Mouse (Mus musculus): Measurements from ENCODE around the gene Selplg.
A peak's percentile ranks its signal among the peaks of the same experiment; 100 is the strongest.
"Not testable (repeated sequence)": the region's sequence is repeated elsewhere in the genome, so short reads cannot be mapped to it uniquely, and the experiment has no call there.

Selplg gene

DNA sequence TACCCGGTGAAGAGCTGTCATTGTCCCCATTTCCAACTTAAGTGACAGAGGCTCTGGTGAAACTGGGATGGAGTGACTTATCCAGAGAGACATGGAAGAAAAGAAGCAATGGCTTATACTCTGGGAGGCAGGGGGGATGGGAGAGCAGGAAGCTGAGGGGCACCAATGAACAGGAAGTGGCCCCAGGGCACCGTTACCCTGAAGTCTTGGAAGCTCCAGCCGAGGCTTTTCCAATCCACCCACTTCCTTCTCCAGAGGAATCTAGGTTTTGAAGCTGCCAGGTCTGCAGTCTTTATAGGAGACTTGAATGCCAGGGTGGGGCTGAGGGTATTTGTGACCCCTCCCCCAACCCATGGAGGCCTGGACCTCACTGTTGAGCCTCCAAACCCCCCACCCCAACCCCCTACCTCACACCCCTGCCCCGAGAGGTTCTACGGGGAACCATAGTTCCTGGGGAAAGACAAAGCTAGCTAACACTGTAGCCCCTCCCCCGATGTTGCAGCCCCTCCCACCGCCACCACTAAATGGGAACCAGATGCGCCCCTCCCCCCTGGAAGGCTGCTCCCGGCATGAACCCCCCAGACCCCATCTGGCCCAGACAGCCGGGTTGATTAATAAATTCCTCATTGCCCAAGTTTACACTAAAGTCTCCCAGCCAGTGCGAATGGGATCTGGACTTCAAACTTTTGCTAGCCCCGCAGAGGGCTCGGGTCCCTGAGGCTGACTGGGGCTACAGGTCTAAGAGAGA, 35.9 kb downstream of the Selplg start:
- DNase-seq (ENCODE audit: extremely low spot score, low spot score) = peak; percentile 89

DNA sequence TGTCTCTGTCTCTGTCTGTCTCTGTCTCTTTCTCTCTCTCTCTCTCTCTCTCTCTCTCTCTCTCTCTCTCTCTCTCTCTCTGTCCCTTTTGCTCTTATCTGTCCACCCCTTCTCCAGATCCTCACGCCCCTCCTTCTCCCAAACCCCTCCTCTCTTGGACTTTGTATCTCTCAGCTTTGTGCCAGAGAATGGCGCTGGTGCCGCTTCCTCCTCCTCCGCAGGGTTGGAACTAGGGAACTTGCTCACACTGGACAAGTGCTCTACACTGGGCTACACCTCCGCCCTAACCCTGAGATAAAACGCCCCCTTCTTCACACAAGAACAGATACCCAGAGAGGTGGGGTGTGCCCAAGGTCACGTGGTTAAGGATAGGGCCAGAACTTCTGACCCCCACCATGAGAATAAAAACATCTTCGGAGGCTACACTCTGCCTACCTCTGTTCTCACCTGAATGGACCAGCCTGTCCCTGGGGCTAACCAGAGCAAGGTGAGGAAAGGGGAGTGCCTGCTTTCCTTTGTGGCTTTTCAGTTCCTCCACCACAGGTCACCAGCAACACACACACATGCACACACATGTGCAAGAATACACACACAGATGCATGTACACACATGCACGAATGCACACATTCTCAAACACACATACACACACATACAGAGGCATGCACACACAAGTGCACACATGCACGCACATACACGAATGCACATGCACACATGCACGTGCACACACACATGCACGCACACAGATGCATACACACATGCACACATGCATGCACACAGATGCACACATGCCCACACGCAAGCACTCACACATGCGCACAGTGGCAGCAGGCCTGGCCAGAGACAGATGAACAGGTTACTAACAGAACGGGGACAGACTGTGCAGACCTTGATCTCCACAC, 41.0 kb downstream of the Selplg start:
- DNase-seq (ENCODE audit: extremely low spot score, low spot score) = no peak

DNA sequence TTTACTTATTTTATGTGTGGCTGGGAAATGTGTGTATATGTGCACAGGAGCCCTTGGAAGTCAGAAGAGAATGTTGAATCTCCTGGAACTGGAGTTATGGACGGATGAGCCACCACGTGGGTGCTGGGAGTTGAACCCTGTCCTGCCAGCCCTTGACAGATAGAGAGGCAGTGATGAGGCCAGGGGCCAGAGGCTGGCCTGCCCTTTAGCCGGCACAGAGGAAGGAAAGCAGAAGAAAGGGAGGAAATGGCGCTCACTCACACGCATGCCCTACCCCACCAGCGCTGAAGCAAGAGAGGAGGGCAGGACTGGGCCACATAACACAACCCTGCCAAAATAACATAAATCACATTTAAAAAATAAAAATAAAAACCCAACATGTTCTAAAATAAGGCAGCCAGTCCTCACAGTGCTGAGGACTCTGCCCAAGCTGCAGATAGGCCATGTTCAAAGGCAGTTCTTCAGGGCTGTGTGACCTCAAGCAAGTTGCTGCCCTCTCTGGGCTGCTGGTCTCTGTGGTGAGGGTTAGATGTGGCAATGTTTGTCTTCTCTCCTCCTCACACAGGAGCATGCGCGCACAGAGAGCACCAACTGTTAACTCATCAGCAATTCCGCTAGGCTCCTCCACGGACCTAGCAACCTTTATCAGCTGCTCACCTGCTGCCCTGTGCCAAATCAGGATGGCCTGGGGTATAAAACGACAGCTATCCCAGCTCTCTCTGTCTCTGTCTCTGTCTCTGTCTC, 41.8 kb downstream of the Selplg start:
- DNase-seq (ENCODE audit: extremely low spot score, low spot score) = no peak

DNA sequence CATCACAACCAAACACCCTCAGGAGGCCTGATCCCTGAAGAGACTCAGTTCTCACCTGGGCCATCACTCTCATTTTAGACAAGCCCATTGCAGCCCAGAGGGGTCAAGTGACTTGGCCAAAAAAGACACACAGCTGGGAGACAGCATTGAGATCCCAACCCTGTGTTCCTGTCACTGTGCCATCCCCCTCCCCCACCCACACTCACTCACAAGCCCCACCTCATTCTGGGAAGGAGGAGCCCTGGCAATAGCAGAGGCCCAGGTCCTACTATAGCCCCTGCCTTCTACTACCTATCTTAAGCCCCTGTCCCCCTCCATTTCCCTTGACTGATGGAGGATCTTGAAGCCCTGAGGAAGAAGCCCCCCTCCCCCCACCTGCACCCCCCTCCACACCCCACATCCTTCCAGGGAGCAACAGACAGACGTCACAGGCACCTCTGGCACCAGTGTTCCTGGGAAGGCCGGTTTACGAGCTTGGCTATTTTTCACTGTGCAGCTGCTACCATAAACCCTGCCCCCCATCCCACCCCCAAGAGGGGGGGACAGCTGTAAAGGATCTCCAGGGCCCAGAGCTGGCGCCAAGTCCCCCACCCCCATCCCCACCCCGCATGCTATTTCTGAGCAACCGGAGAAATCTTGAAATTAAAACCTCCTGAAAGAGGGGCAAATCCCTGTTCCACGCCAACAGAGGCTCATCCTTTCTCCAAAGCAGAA, 43.2 kb downstream of the Selplg start:
- peak; percentile 27 for DNase-seq (ENCODE audit: extremely low spot score, low spot score)

DNA sequence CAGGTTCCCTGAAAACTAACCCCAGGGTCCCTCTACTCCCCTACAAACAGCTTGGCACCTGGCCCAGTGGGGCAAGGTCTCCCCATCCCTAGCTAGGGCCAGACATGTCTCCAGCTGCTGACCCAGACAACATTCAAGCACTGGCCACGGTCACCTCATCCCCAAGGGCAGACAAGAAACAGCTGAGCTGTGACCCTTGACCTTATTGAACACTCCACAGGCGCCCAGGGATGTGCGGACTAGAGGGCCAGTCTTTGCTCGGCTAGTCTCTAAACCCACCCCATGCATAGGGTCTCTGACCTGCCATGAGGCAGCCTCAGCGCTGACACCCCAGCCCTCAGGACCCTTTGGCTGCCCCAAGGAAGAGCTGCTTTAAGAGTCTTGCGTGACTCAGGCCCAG, 43.8 kb downstream of the Selplg start:
- DNase-seq (ENCODE audit: extremely low spot score, low spot score) = peak; percentile 29

- no peak for DNase-seq (ENCODE audit: extremely low spot score, low spot score)
These were observed 45.5 kb downstream of the Selplg start for GRCm38 (mm10) chr5:113786985-113787384.

DNA sequence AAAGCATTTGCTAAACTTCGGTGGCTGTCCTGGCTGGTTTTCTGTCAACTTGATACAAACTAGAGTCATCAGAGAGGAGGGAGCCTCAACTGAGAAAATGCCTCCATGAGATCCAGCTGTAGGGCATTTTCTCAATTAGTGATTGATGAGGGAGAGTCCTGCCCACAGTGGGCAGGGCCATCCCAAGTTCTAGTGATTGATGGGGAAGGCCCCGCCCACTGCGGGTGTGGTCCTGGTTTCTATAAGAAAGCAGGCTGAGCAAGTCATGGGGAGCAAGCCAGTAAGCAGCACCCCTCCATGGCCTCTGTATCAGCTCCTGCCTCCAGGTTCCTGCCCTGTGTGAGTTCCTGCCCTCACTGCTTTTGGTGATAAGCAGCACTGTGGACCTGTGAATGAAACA, 48.3 kb downstream of the Selplg start:
- DNase-seq (ENCODE audit: extremely low spot score, low spot score) = not testable (repeated sequence)

DNA sequence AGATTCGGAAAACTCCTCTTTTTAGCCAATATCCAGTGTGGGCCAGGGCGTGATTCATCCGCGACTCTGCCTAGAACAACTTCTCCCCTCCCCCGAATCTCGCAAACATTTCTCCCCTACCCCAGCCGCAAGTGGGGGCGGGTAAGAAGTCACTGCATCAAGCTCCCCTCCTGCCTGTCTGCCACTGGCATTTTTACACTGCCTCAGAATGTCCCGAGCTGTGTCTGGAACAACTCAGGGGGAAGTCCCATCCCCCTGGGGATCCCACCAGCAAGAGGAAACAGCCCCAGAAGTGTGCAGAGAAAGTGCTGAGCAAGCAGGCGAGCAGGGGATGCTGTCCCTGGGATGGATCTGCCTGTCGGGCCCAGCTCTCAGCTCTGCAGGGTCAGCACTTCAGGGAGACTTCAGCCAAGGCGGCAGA, 48.9 kb downstream of the Selplg start:
- peak; percentile 36 for DNase-seq (ENCODE audit: extremely low spot score, low spot score)

GRCm38 (mm10) chr5:113782624-113783023, 49.8 kb downstream of the Selplg start:
- DNase-seq (ENCODE audit: extremely low spot score, low spot score) = no peak

DNA sequence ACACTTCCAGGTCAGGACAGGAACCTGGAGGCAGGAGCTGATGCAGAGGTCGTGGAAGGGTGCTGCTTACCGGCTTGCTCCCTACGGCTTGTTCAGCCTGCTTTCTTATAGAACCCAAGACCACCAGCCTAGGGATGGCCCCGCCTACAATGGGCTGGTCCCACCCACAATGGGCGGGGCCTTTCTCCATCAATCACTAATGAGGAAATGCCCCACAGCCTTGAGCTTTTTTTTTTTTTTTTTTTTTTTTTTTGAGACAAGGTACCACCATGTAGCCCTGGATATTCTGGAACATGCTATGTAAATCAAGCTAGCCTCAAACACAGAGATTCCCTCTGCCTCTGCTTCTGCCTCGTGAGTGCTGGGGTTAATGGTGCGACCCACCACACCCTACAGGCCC, 50.6 kb downstream of the Selplg start:
- DNase-seq (ENCODE audit: extremely low spot score, low spot score) = no peak

- no peak for DNase-seq (ENCODE audit: extremely low spot score, low spot score)
These were observed 51.2 kb downstream of the Selplg start for GRCm38 (mm10) chr5:113781254-113781653.

- no peak for DNase-seq (ENCODE audit: extremely low spot score, low spot score)
These were observed 51.7 kb downstream of the Selplg start for GRCm38 (mm10) chr5:113780763-113781162.

- no peak for DNase-seq (ENCODE audit: extremely low spot score, low spot score)
These were observed 52.2 kb downstream of the Selplg start for GRCm38 (mm10) chr5:113780082-113780752.

DNA sequence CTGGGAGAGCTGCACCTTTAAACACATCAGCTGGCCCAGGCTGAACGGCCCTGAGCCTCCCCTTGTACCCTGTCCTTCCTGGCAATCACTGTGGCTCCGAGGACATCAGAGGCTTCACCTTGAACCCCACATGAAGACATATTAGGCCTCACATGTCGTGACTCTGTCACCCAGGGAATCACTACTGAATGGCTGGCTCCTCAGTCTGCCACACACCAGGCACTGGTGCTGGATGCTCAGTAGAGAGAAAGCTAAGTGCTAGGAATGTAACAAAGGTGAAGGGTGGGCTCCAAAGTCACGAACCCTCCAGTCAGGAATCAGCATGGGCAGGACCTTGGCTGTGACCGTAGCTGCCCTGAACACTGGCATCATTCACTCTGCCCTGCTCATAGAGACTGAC, 52.9 kb downstream of the Selplg start:
- DNase-seq (ENCODE audit: extremely low spot score, low spot score) = no peak

DNA sequence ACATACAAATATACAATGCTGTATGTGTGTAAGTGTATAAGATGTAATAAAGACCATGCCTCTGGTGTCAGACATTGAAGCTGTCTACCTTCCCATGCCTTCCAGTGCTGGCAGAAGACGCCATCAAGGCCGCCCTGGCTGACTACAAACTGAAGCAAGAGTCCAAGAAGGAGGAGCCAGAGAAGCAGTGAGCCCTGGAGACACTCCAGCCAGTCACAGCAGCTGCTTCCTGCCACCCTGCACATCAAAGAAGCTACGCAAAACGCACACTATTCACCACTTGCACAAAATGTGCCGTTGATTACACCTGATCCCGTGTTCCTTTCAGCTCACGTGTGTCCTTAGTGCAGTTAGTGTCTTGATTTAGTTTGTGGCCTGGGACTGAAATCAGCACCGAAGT, 54.7 kb downstream of the Selplg start:
- DNase-seq (ENCODE audit: extremely low spot score, low spot score) = not testable (repeated sequence)

GRCm38 (mm10) chr5:113776896-113777226, 55.6 kb downstream of the Selplg start:
- no peak for DNase-seq (ENCODE audit: extremely low spot score, low spot score)

GRCm38 (mm10) chr5:113776128-113776895, 56.1 kb downstream of the Selplg start:
- no peak for DNase-seq (ENCODE audit: extremely low spot score, low spot score)

DNA sequence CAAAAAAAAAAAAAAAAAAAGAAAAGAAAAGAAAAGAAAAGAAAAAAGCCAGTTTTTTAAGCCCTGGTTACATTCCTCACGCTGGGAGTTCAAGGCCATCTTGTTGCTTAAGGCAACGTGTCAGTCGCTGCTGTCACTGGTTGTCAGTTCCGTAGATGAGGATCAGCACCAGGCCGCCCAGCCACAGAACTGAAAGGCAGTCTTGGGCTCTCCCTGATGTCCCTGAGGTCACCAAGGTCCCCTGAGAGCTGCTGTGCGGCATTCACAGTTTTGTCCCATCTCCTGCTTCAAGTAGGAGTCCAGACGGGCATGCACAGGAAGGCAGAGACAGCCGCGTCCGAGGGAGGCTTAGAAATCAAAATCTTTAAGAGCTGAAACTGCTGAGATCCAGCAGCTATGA, 56.9 kb downstream of the Selplg start:
- DNase-seq (ENCODE audit: extremely low spot score, low spot score) = no peak

DNA sequence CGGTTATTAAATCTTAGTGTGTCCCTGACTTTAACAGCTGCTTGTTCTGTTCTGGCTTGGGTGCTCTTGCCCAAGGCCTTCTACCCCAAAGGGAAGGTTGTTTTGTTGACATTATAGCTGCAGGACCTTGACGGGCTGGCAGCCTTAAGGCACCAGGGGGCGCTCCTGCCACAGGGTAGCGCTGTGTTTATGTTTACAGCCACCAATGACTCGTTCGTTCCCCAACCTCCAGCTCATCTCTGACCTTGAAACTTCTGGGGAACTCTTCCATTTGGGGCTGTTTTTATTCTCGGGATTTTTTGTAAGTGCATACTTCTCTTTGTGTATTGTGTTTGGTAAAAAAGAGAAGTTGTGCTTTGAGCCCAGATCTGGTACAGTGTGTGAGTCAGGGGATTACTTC, 58.8 kb downstream of the Selplg start:
- peak; percentile 86 for DNase-seq (ENCODE audit: extremely low spot score, low spot score)

- peak; percentile 26 for DNase-seq (ENCODE audit: extremely low spot score, low spot score)
These were observed 59.4 kb downstream of the Selplg start for GRCm38 (mm10) chr5:113772905-113773519.

Data from neural tube, embryonic 10.5 days (tissue).